In the genomic region with DNA sequence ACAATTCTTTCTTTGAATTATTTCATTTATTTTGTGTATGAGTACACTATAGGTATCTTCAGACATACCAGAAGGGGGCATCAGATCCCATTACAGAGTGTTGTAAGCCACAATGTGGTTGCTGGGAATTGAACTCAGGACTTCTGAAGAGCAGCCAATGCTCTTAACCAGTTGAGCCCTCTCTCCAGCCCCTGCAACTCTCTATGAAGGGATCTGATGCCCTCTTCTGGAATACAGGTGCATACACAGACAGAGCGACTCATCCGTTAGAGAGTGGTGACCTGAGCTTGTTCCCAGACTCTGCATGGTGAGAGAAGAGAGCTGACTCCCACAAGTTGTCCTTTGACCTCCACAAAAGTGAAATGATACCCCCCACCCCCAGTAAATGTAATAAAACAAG, we compare ENCODE assay signal across 14 mouse cellular contexts. TPM values are rescaled to one million over a fixed set of nuclear protein-coding genes. Genes with fewer than 3 reads are reported as not detected.
DNase-seq lines count a peak whose midpoint lies in the region; ATAC-seq lines count a peak whose summit lies in the region.
"Had no signal": no experiment of that assay in that cellular context is flagged by ENCODE, and none has a peak within 500 bp of the region (broad histone marks: within the 10 kb centered on the region; RNA-seq: fewer than 3 reads in every experiment).

No protein-coding gene starts in this region.

- H3K4me2 ChIP-seq in forebrain, embryonic 14.5 days (ENCODE audit: low read length), result no peak overlapping the region
- H3K4me2 ChIP-seq in forebrain, embryonic 16.5 days (ENCODE audit: low read length), result no peak overlapping the region
- H3K4me2 ChIP-seq: embryonic facial prominence, embryonic 13.5 days had no signal

- peak; percentile 11 for DNase-seq in forebrain, embryonic 14.5 days (ENCODE audit: low spot score)
- peak; percentile 25 for DNase-seq in thymus, postnatal 0 days (ENCODE audit: low spot score)
- no peak for DNase-seq in thymus, postnatal 4 days
- no peak for DNase-seq in adrenal gland, adult 18-20 months (ENCODE audit: low spot score in 2 of 2)
- no peak for DNase-seq in left cerebral cortex, postnatal 14 days (ENCODE audit: low spot score in 2 of 2)
- no peak for DNase-seq in heart, adult 18-20 months
- DNase-seq: gastrocnemius, postnatal 10 days; heart, postnatal 4 days; kidney, postnatal 10 days; left cerebral cortex, postnatal 4 days had no signal

- no peaks in the 10 kb centered on the region for H3K27me3 ChIP-seq in forebrain, embryonic 14.5 days (replicated peaks; ENCODE audit: control insufficient read depth, insufficient read depth, low read length)
- H3K27me3 ChIP-seq in forebrain, embryonic 16.5 days (replicated peaks; ENCODE audit: control insufficient read depth, insufficient read depth, low read length), result no peaks in the 10 kb centered on the region
- H3K27me3 ChIP-seq: embryonic facial prominence, embryonic 13.5 days had no signal

- intact Hi-C loops in left cerebral cortex, postnatal 14 days (cut with DNase I), result no loop called here

- no peaks in the 10 kb centered on the region for H3K9me3 ChIP-seq in forebrain, embryonic 14.5 days (replicated peaks; ENCODE audit: control insufficient read depth, low read length)
- H3K9me3 ChIP-seq in forebrain, embryonic 16.5 days (ENCODE audit: control insufficient read depth, low read length), result no peaks in the 10 kb centered on the region
- H3K9me3 ChIP-seq: embryonic facial prominence, embryonic 13.5 days had no signal

- H3K36me3 ChIP-seq in forebrain, embryonic 14.5 days (ENCODE audit: control insufficient read depth, insufficient read depth, low read length), result peaks cover 99% of the 10 kb centered on the region
- peaks cover 53% of the 10 kb centered on the region for H3K36me3 ChIP-seq in forebrain, embryonic 16.5 days (ENCODE audit: control insufficient read depth, insufficient read depth)

- H3K4me1 ChIP-seq in forebrain, embryonic 14.5 days (ENCODE audit: control insufficient read depth, insufficient read depth, low read length), result no peaks in the 10 kb centered on the region
- H3K4me1 ChIP-seq in forebrain, embryonic 16.5 days (replicated peaks; ENCODE audit: control insufficient read depth, insufficient read depth, low read length), result no peaks in the 10 kb centered on the region
- H3K4me1 ChIP-seq: embryonic facial prominence, embryonic 13.5 days had no signal

- no peak for ATAC-seq in forebrain, embryonic 14.5 days
- ATAC-seq in forebrain, embryonic 16.5 days, result no peak
- ATAC-seq in erythroblast, adult 5-6 weeks (replicated peaks; ENCODE audit: low FRiP score, poor library complexity, severe bottlenecking), result peak; percentile 50; the same call in 1 of the 2 replicates

- H3K27ac ChIP-seq in forebrain, embryonic 14.5 days (ENCODE audit: low read depth, low read length), result no peak overlapping the region
- no peak overlapping the region for H3K27ac ChIP-seq in forebrain, embryonic 16.5 days (ENCODE audit: low read length)
- H3K27ac ChIP-seq: embryonic facial prominence, embryonic 13.5 days; macrophage had no signal

- H3K9ac ChIP-seq in forebrain, embryonic 14.5 days (ENCODE audit: low read length), result no peak overlapping the region
- H3K9ac ChIP-seq in forebrain, embryonic 16.5 days (replicated peaks; ENCODE audit: low read depth, low read length), result no peak overlapping the region
- H3K9ac ChIP-seq: embryonic facial prominence, embryonic 13.5 days had no signal

- no peak overlapping the region for H3K4me3 ChIP-seq in forebrain, embryonic 14.5 days (ENCODE audit: low read depth, low read length)
- H3K4me3 ChIP-seq in forebrain, embryonic 16.5 days (replicated peaks; ENCODE audit: low read length), result no peak overlapping the region
- H3K4me3 ChIP-seq: embryonic facial prominence, embryonic 13.5 days had no signal

- 66% methylated on average over 2 of the region's 2 CpGs for WGBS in forebrain, embryonic 14.5 days
- WGBS in forebrain, embryonic 16.5 days, result 56% methylated on average over 2 of the region's 2 CpGs

RNA-seq across cellular contexts. Expression of a gene that starts 13.1 kb away (rescaled TPM):
- 43.4 and 56.1 TPM in 2 replicates for polyA plus RNA-seq in forebrain, embryonic 14.5 days (2014; fragmentation: Nextera tagmentation; extraction: Ambion mirVana)
- 70.1 and 79.1 TPM in 2 replicates for polyA plus RNA-seq in forebrain, embryonic 16.5 days (2015; fragmentation: Nextera tagmentation; extraction: Ambion mirVana)
- 20.7 and 20.8 TPM in 2 replicates for polyA plus RNA-seq in thymus, postnatal 0 days (2015; fragmentation: Nextera tagmentation; extraction: Ambion mirVana)
- total RNA-seq in erythroblast, adult 5-6 weeks (2015; ENCODE audit: low replicate concordance), result 14.4 and 26.5 TPM in 2 replicates
- 6.4 and 8.9 TPM in 2 replicates for total RNA-seq in erythroblast, adult 5-6 weeks (2017; ENCODE audit: low replicate concordance)
- 10 to 100 TPM; 20.3 to 28.9 TPM for total RNA-seq in adrenal gland, adult 18-20 months (2021)
- total RNA-seq in left cerebral cortex, postnatal 14 days (2021), result 10 to 100 TPM; 39.1 to 40.5 TPM
- 10 to 100 TPM; 10.9 to 13.9 TPM for total RNA-seq in heart, adult 18-20 months (2021)

RNA-seq across cellular contexts. Expression of a gene that starts 16.6 kb away (rescaled TPM):
- 69.2 and 74.0 TPM in 2 replicates for polyA plus RNA-seq in forebrain, embryonic 14.5 days (2014; fragmentation: Nextera tagmentation; extraction: Ambion mirVana)
- polyA plus RNA-seq in forebrain, embryonic 16.5 days (2015; fragmentation: Nextera tagmentation; extraction: Ambion mirVana), result 56.7 and 68.2 TPM in 2 replicates
- 134 and 154 TPM in 2 replicates for polyA plus RNA-seq in thymus, postnatal 0 days (2015; fragmentation: Nextera tagmentation; extraction: Ambion mirVana)
- total RNA-seq in erythroblast, adult 5-6 weeks (2015; ENCODE audit: low replicate concordance), result 32.9 and 35.3 TPM in 2 replicates
- total RNA-seq in erythroblast, adult 5-6 weeks (2017; ENCODE audit: low replicate concordance), result 74.0 and 102 TPM in 2 replicates
- total RNA-seq in adrenal gland, adult 18-20 months (2021), result 1 to 10 TPM; 1.4 to 1.9 TPM
- 1 to 10 TPM in 1 of 2 experiments, under 1 TPM in 1; 0.86 to 1.2 TPM for total RNA-seq in left cerebral cortex, postnatal 14 days (2021)
- 1 to 10 TPM in 1 of 2 experiments, under 1 TPM in 1; 0.67 to 1.5 TPM for total RNA-seq in heart, adult 18-20 months (2021)

RNA-seq across cellular contexts. Expression of a gene that starts 20.5 kb away (rescaled TPM):
- 14.1 and 15.6 TPM in 2 replicates for polyA plus RNA-seq in forebrain, embryonic 14.5 days (2014; fragmentation: Nextera tagmentation; extraction: Ambion mirVana)
- polyA plus RNA-seq in forebrain, embryonic 16.5 days (2015; fragmentation: Nextera tagmentation; extraction: Ambion mirVana), result 21.7 and 24.7 TPM in 2 replicates
- 26.9 and 29.7 TPM in 2 replicates for polyA plus RNA-seq in thymus, postnatal 0 days (2015; fragmentation: Nextera tagmentation; extraction: Ambion mirVana)
- 19.6 and 51.7 TPM in 2 replicates for total RNA-seq in erythroblast, adult 5-6 weeks (2015; ENCODE audit: low replicate concordance)
- total RNA-seq in erythroblast, adult 5-6 weeks (2017; ENCODE audit: low replicate concordance), result 18.3 and 36.7 TPM in 2 replicates
- 10 to 100 TPM; 26.4 to 30.4 TPM for total RNA-seq in adrenal gland, adult 18-20 months (2021)
- 10 to 100 TPM; 19.6 to 23.5 TPM for total RNA-seq in left cerebral cortex, postnatal 14 days (2021)
- 1 to 10 TPM; 5.4 to 6.2 TPM for total RNA-seq in heart, adult 18-20 months (2021)

RNA-seq across cellular contexts. Expression of a gene that starts 30.7 kb away (rescaled TPM):
- 10.7 and 13.9 TPM in 2 replicates for polyA plus RNA-seq in forebrain, embryonic 14.5 days (2014; fragmentation: Nextera tagmentation; extraction: Ambion mirVana)
- polyA plus RNA-seq in forebrain, embryonic 16.5 days (2015; fragmentation: Nextera tagmentation; extraction: Ambion mirVana), result 11.4 and 12.3 TPM in 2 replicates
- 9.8 and 12.4 TPM in 2 replicates for polyA plus RNA-seq in thymus, postnatal 0 days (2015; fragmentation: Nextera tagmentation; extraction: Ambion mirVana)
- 2.5 and 3.1 TPM in 2 replicates for total RNA-seq in erythroblast, adult 5-6 weeks (2015; ENCODE audit: low replicate concordance)
- total RNA-seq in erythroblast, adult 5-6 weeks (2017; ENCODE audit: low replicate concordance), result 1.0 and 4.7 TPM in 2 replicates
- 10 to 100 TPM; 23.7 to 23.9 TPM for total RNA-seq in adrenal gland, adult 18-20 months (2021)
- total RNA-seq in left cerebral cortex, postnatal 14 days (2021), result 10 to 100 TPM; 26.1 to 29.2 TPM
- total RNA-seq in heart, adult 18-20 months (2021), result 10 to 100 TPM; 16.7 to 19.3 TPM

RNA-seq across cellular contexts. Expression of a gene that starts 41.8 kb away (rescaled TPM):
- 45.2 and 49.6 TPM in 2 replicates for polyA plus RNA-seq in forebrain, embryonic 14.5 days (2014; fragmentation: Nextera tagmentation; extraction: Ambion mirVana)
- 43.7 and 48.4 TPM in 2 replicates for polyA plus RNA-seq in forebrain, embryonic 16.5 days (2015; fragmentation: Nextera tagmentation; extraction: Ambion mirVana)
- 29.8 and 33.2 TPM in 2 replicates for polyA plus RNA-seq in thymus, postnatal 0 days (2015; fragmentation: Nextera tagmentation; extraction: Ambion mirVana)
- 2.3 and 6.1 TPM in 2 replicates for total RNA-seq in erythroblast, adult 5-6 weeks (2015; ENCODE audit: low replicate concordance)
- 2.9 and 3.9 TPM in 2 replicates for total RNA-seq in erythroblast, adult 5-6 weeks (2017; ENCODE audit: low replicate concordance)
- 10 to 100 TPM in 1 of 2 experiments, 1 to 10 TPM in 1; 8.1 to 11.9 TPM for total RNA-seq in adrenal gland, adult 18-20 months (2021)
- 10 to 100 TPM; 14.2 to 16.9 TPM for total RNA-seq in left cerebral cortex, postnatal 14 days (2021)
- 1 to 10 TPM; 5.3 to 7.0 TPM for total RNA-seq in heart, adult 18-20 months (2021)

Comparison
In these comparisons a context has a peak if more than half of its experiments do, and no peak if none do; other contexts are left out.
1. DNase-seq: peak in forebrain, embryonic 14.5 days (single experiment) and thymus, postnatal 0 days (single experiment); none in thymus, postnatal 4 days (single experiment), adrenal gland, adult 18-20 months (0 of 2), left cerebral cortex, postnatal 14 days (0 of 2) and heart, adult 18-20 months (0 of 2).
2. RNA of a gene that starts 16.6 kb away (total RNA-seq): 32.9 to 102 TPM in erythroblast, adult 5-6 weeks; 1.4 to 1.9 TPM in adrenal gland, adult 18-20 months, 0.67 to 1.5 TPM in heart, adult 18-20 months and 0.86 to 1.2 TPM in left cerebral cortex, postnatal 14 days; every median in the first group is over 10 times any median in the second.